Mouse (Mus musculus) hindbrain, embryonic 16.5 days (tissue): ENCODE measurements at regions not wholly inside any gene's neighbourhood (a gene's known extent, or its start where the extent isn't known, plus 50 kb on each side); places are given as distances from the start of the nearest gene placed in this dataset.

Source experiments
- ATAC-seq: fragments of 200-750 bp; cut with Nextera tagmentation; 2 replicates; pipeline ENCODE4 v1.8.0; 2017; ENCODE audit warnings: moderate TSS enrichment, moderate library complexity
- H3K27ac ChIP-seq: fragments of 300-500 bp; sonication (generic); 2 replicates; pipeline ENCODE4 v1.5.1; 2014; ENCODE audit warnings: low read depth, mild to moderate bottlenecking, control low read depth, low read length, moderate library complexity
- H3K27me3 ChIP-seq: fragments of 300-500 bp; sonication (generic); replicated peaks from 2 replicates; pipeline ENCODE4 v1.6.1; 2014; ENCODE audit warnings: low read length; ENCODE audit not compliant: control insufficient read depth, insufficient read depth
- H3K36me3 ChIP-seq: fragments of 300-500 bp; sonication (generic); 2 replicates; pipeline ENCODE4 v1.6.1; 2014; ENCODE audit warnings: mild to moderate bottlenecking, low read length, moderate library complexity, mixed read lengths; ENCODE audit not compliant: control insufficient read depth, insufficient read depth
- H3K4me1 ChIP-seq: fragments of 300-500 bp; sonication (generic); 2 replicates; pipeline ENCODE4 v1.6.1; 2014; ENCODE audit warnings: low read depth, low read length; ENCODE audit not compliant: control insufficient read depth, insufficient read depth
- H3K4me2 ChIP-seq: fragments of 300-500 bp; sonication (generic); 2 replicates; pipeline ENCODE4 v1.6.1; 2014; ENCODE audit warnings: mild to moderate bottlenecking, low read length, control low read depth, moderate library complexity
- H3K4me3 ChIP-seq: fragments of 300-500 bp; sonication (generic); 2 replicates; pipeline ENCODE4 v1.5.1; 2014; ENCODE audit warnings: mild to moderate bottlenecking, low read length, control low read depth, moderate library complexity
- H3K9ac ChIP-seq: fragments of 300-500 bp; sonication (generic); 2 replicates; pipeline ENCODE4 v1.6.1; 2014; ENCODE audit warnings: low read depth, mild to moderate bottlenecking, control low read depth, low read length, moderate library complexity
- H3K9me3 ChIP-seq: fragments of 300-500 bp; sonication (generic); 2 replicates; pipeline ENCODE4 v1.6.1; 2014; ENCODE audit warnings: mild to moderate bottlenecking, low read length, moderate library complexity; ENCODE audit not compliant: control insufficient read depth
- WGBS: fragments of 180-500 bp; shearing (Covaris S2); extraction: QIAGEN DNeasy Blood & Tissue Kit; methylation state at CpG from one replicate; pipeline ENCODE4 v1.1.7; 2014; 5-methylcytosine and 5-hydroxymethylcytosine counted together

DNA sequence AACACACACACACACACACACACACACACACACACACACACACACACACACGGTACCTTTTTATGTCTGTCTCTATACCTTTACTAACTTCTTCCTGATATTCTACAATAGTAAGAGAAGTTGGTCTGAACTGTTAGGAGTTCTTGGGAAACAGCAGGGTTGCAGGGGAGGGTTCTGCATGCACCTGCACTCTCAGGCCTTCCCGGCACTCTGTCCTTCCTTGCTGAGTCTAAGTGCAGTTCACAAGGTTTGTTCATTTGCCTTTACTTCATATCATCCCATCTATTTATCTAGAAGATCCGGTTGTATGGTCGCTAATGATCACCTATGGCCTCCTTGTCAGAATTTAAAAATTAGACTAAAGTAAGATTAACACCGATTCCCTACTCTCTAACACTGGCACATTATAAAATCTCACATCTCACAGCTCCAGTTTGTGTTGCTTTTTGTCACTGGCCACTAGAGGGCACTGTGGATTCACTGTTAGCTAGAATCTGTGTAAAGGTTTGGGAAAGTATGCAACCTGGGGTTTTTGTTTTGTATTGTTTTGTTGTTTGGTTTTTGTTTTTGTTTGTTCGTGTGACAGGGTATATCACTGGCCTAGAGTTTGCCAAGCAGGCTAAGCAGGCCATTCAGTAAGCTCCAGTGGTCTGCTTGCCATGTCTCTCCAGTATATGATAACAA is 101.5 kb upstream of the 2210010C04Rik start:
- ATAC-seq = peak; percentile 87
- Histone ChIP-seq H3K9ac (no peak overlapping the region), H3K9me3 (no peaks in the 10 kb centered on the region), H3K36me3 (no peaks in the 10 kb centered on the region), H3K4me2 (no peak overlapping the region), H3K27ac (no peak overlapping the region), H3K4me3 (no peak overlapping the region), H3K4me1 (no peaks in the 10 kb centered on the region), H3K27me3 (no peaks in the 10 kb centered on the region)
- whole genome bisulfite sequencing = 38% methylated on average over 6 of the region's 6 CpGs

DNA sequence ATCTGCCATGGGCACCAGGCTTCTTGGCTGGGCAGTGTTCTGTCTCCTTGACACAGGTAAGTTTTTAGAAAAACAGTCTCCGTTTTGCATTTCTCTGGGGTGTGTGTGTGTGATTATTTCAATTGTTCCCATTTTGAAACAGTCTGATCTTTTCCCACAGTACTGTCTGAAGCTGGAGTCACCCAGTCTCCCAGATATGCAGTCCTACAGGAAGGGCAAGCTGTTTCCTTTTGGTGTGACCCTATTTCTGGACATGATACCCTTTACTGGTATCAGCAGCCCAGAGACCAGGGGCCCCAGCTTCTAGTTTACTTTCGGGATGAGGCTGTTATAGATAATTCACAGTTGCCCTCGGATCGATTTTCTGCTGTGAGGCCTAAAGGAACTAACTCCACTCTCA is 99.9 kb upstream of the 2210010C04Rik start:
- no peaks in the 10 kb centered on the region for H3K27me3 ChIP-seq
- no peak overlapping the region for H3K9ac ChIP-seq
- no peak for ATAC-seq
- no peaks in the 10 kb centered on the region for H3K9me3 ChIP-seq
- WGBS = 79% methylated on average over 4 of the region's 4 CpGs
- no peak overlapping the region for H3K4me2 ChIP-seq
- no peak overlapping the region for H3K27ac ChIP-seq
- H3K36me3 ChIP-seq = no peaks in the 10 kb centered on the region
- H3K4me3 ChIP-seq = no peak overlapping the region
- no peaks in the 10 kb centered on the region for H3K4me1 ChIP-seq

DNA sequence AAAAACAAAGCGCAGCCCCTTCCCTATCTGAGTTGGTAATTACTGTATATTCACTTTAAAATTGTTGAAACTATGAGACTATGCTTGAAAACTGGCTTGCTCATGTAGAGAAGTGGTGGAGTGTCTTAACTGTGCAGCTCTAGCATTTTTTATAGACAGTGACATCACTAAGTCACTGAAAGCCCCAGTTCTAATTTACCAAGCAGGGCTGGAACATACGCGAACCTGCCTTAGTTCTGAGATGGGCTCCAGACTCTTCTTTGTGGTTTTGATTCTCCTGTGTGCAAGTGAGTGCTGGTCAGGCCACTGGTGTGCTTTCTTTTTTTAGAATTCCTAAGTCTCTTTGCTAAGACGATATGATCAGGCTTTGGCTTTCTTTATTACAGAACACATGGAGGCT is 94.6 kb upstream of the 2210010C04Rik start:
- ATAC-seq = no peak
- no peaks in the 10 kb centered on the region for H3K9me3 ChIP-seq
- 93% methylated on average over 4 of the region's 4 CpGs for WGBS

DNA sequence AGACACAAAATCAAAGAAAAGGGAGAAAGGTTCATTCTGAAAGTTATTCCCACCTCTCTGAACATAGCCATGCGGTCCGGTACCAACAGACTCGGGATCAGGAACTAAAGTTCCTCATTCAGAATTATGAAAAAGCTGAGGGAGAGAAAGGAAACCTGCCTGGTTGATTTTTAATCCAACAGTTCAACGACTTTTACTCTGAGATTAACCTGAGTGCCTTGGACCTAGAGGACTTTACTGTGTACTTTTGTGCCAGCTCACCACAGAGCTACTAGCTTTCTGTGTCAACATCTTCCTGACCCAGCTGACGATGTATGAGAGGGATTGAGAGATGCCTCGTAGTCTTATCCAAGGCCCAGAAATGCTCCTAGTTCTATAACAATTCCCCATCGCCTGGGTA is 92.5 kb upstream of the 2210010C04Rik start:
- Histone ChIP-seq H3K4me2 (no peak overlapping the region), H3K4me3 (no peak overlapping the region), H3K27ac (no peak overlapping the region), H3K4me1 (no peaks in the 10 kb centered on the region), H3K9me3 (no peaks in the 10 kb centered on the region), H3K27me3 (no peaks in the 10 kb centered on the region), H3K9ac (no peak overlapping the region), H3K36me3 (no peaks in the 10 kb centered on the region)
- WGBS = 85% methylated on average over 7 of the region's 7 CpGs
- ATAC-seq = no peak

More for the DNA sequence above, 94.6 kb upstream of the 2210010C04Rik start:
- Histone ChIP-seq H3K36me3 (no peaks in the 10 kb centered on the region), H3K4me1 (no peaks in the 10 kb centered on the region), H3K4me2 (no peak overlapping the region), H3K9ac (no peak overlapping the region), H3K4me3 (no peak overlapping the region), H3K27ac (no peak overlapping the region), H3K27me3 (no peaks in the 10 kb centered on the region)

- no peaks in the 10 kb centered on the region for H3K9me3 ChIP-seq
- H3K27me3 ChIP-seq = no peaks in the 10 kb centered on the region
- no peak overlapping the region for H3K4me2 ChIP-seq
- no peak overlapping the region for H3K9ac ChIP-seq
- H3K4me3 ChIP-seq = no peak overlapping the region
- H3K27ac ChIP-seq = no peak overlapping the region
- no peaks in the 10 kb centered on the region for H3K36me3 ChIP-seq
- H3K4me1 ChIP-seq = no peaks in the 10 kb centered on the region
- no peak for ATAC-seq
Observed at GRCm38 (mm10) chr6:41126855-41127254, 91.5 kb upstream of the 2210010C04Rik start.

GRCm38 (mm10) chr6:41121641-41122040 is 86.3 kb upstream of the 2210010C04Rik start:
- H3K27ac ChIP-seq = no peak overlapping the region
- H3K27me3 ChIP-seq = no peaks in the 10 kb centered on the region
- ATAC-seq = no peak
- WGBS = 91% methylated on average over 3 of the region's 3 CpGs
- H3K4me2 ChIP-seq = no peak overlapping the region
- no peaks in the 10 kb centered on the region for H3K4me1 ChIP-seq
- no peak overlapping the region for H3K9ac ChIP-seq
- no peaks in the 10 kb centered on the region for H3K9me3 ChIP-seq
- H3K4me3 ChIP-seq = no peak overlapping the region
- no peaks in the 10 kb centered on the region for H3K36me3 ChIP-seq

DNA sequence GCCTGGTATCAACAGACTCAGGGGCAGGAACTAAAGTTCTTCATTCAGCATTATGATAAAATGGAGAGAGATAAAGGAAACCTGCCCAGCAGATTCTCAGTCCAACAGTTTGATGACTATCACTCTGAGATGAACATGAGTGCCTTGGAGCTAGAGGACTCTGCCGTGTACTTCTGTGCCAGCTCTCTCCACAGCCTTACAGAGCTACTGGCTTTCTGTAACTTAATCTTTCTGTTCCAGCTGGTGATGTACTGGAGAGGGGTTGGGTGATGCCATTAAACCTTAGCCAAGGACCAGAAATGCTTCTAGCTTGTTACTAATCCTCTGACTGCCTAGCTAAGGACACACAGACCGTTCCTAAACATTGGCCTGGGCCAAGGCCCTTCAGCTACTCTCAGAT is 83.9 kb upstream of the 2210010C04Rik start:
- Histone ChIP-seq H3K4me1 (no peaks in the 10 kb centered on the region), H3K4me3 (no peak overlapping the region)
- 89% methylated on average over 2 of the region's 2 CpGs for WGBS

GRCm38 (mm10) chr6:41118201-41118976 is 83.1 kb upstream of the 2210010C04Rik start:
- Histone ChIP-seq H3K36me3 (no peaks in the 10 kb centered on the region), H3K27me3 (no peaks in the 10 kb centered on the region), H3K9ac (no peak overlapping the region; the same call in 1 of the 2 replicates), H3K4me3 (no peak overlapping the region), H3K4me1 (no peaks in the 10 kb centered on the region), H3K4me2 (peak overlapping the region; percentile 14; the same call in 1 of the 2 replicates), H3K9me3 (no peaks in the 10 kb centered on the region), H3K27ac (no peak overlapping the region)
- 13% methylated on average over 7 of the region's 7 CpGs for WGBS
- ATAC-seq = peak; percentile 87

More for the DNA sequence above, 83.9 kb upstream of the 2210010C04Rik start:
- H3K9ac ChIP-seq = no peak overlapping the region
- H3K36me3 ChIP-seq = no peaks in the 10 kb centered on the region
- H3K27me3 ChIP-seq = no peaks in the 10 kb centered on the region
- no peak overlapping the region for H3K4me2 ChIP-seq
- H3K27ac ChIP-seq = no peak overlapping the region
- no peak for ATAC-seq
- no peaks in the 10 kb centered on the region for H3K9me3 ChIP-seq

DNA sequence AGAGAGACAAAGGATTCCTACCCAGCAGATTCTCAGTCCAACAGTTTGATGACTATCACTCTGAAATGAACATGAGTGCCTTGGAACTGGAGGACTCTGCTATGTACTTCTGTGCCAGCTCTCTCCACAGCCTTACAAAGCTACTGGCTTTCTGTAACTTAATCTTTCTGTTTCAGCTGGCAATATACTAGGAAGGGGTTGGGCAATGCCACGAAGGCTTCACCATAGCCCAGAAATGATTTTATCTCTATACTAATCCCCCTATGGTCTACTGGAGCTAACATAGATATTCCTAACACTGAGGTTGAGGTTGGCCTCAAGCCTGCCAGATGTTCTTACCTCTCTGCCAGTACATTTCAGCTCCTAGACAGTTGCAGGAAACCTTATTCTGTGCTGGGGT is 78.6 kb upstream of the 2210010C04Rik start:
- H3K27ac ChIP-seq = no peak overlapping the region
- WGBS = 77% methylated on average over 1 of the region's 1 CpGs

More for the DNA sequence above, 78.6 kb upstream of the 2210010C04Rik start:
- Histone ChIP-seq H3K9ac (no peak overlapping the region), H3K4me3 (no peak overlapping the region), H3K27me3 (no peaks in the 10 kb centered on the region), H3K9me3 (no peaks in the 10 kb centered on the region), H3K4me2 (no peak overlapping the region), H3K4me1 (no peaks in the 10 kb centered on the region), H3K36me3 (no peaks in the 10 kb centered on the region)
- no peak for ATAC-seq
